Mouse (Mus musculus): ENCODE data around the gene Ager.

DNA sequence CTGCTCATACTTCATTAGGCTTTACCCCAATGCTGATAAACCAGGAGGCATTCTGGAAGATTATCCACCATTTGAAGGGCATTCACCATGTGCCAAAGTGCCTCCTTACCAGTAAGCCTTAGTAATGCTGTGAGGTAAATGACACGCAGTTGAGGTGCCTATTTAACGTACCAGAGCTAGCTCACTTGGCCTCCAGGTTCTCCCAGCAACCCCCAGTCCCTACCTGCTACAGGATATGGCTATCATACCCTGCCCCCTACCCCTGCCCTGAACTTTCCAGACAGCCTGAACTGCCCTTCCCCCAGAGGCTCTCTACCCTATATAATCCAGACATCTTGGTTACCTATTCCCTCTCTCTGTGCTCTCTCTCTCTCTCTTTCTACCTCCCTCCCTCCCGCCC lies 8.9 kb upstream of the Ager start:
- TF ChIP-seq CTCF (conservative IDR thresholded peaks at IDR 0.05; ENCODE audit: low read length) (no peak), NANOG (IDR thresholded peaks at IDR 0.05; ENCODE audit: borderline replicate concordance, low read length) (no peak), POU5F1 (IDR thresholded peaks at IDR 0.05; ENCODE audit: borderline replicate concordance, low read length) (no peak)
